Mouse (Mus musculus): Measurements from ENCODE around the gene Gpr152.

DNA sequence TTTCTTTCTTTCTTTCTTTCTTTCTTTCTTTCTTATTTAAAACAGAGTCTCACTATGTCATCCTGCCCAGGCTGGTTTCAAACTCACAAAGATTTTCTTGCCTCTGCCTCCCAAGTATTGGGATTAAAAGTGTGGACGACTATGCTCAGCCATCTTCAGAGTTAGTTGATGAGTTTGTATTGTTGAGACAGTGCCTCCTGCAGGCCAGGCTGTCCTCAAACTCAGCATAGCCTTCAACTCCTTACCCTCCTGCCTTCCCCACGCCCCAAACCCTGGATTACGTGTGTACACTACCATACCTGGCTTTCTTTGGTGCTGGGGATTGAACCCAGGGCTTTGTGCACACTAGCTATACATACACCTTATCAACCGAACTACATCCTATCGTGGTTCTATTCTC lies 3.1 kb upstream of the Gpr152 start:
- TF ChIP-seq CEBPB (IDR thresholded peaks at IDR 0.05; ENCODE audit: low read depth) (no peak), MAX (IDR thresholded peaks at IDR 0.05) (no peak)

Data from C2C12 (cell line).